Mouse (Mus musculus): ENCODE data around the gene Dhps.
"Not testable (repeated sequence)": the region's sequence is repeated elsewhere in the genome, so short reads cannot be mapped to it uniquely, and the experiment has no call there.

Gene Dhps

GRCm38 (mm10) chr8:85062603-85063002 is 9.0 kb upstream of the Dhps start:
- DNase-seq (ENCODE audit: low spot score), result no peak

- DNase-seq (ENCODE audit: low spot score), result no peak
Measured at GRCm38 (mm10) chr8:85065213-85065612, 6.3 kb upstream of the Dhps start.

- no peak for DNase-seq (ENCODE audit: low spot score)
Measured at GRCm38 (mm10) chr8:85067155-85067554, 4.4 kb upstream of the Dhps start.

- DNase-seq (ENCODE audit: low spot score), result no peak
Measured at GRCm38 (mm10) chr8:85067982-85068381, 3.6 kb upstream of the Dhps start, which contains the start of gene Gm5741. Gene Gm5741, minus strand, starts transcription at chr8:85067982.

GRCm38 (mm10) chr8:85071041-85071440 is 516 bp upstream of the Dhps start:
- DNase-seq (ENCODE audit: low spot score), result no peak

GRCm38 (mm10) chr8:85072364-85072929 is 890 bp downstream of the Dhps start:
- DNase-seq (ENCODE audit: low spot score), result no peak

- no peak for DNase-seq (ENCODE audit: low spot score)
Measured at GRCm38 (mm10) chr8:85073041-85073612, 1.6 kb downstream of the Dhps start.

- DNase-seq (ENCODE audit: low spot score), result no peak
Measured at GRCm38 (mm10) chr8:85074167-85074566, 2.6 kb downstream of the Dhps start.

- no peak for DNase-seq (ENCODE audit: low spot score)
Measured at GRCm38 (mm10) chr8:85074617-85075016, 3.1 kb downstream of the Dhps start.

GRCm38 (mm10) chr8:85076001-85076400 is 4.4 kb downstream of the Dhps start:
- DNase-seq (ENCODE audit: low spot score), result peak; percentile 42

GRCm38 (mm10) chr8:85076993-85077392 is 5.4 kb downstream of the Dhps start:
- peak; percentile 71 for DNase-seq (ENCODE audit: low spot score)

- DNase-seq (ENCODE audit: low spot score), result no peak
Measured at GRCm38 (mm10) chr8:85080214-85080531, 8.6 kb downstream of the Dhps start.

- peak; percentile 47 for DNase-seq (ENCODE audit: low spot score)
Measured at GRCm38 (mm10) chr8:85080532-85081215, 9.1 kb downstream of the Dhps start, which contains the start of gene Wdr83os. Gene Wdr83os, plus strand, starts transcription at chr8:85080740.

GRCm38 (mm10) chr8:85081216-85081555 is 9.6 kb downstream of the Dhps start, which contains the start of gene Wdr83:
Gene Wdr83, minus strand, starts transcription at chr8:85081306.
- DNase-seq (ENCODE audit: low spot score), result peak; percentile 39

- DNase-seq (ENCODE audit: low spot score), result not testable (repeated sequence)
Measured at GRCm38 (mm10) chr8:85082169-85082568, 10.6 kb downstream of the Dhps start.

GRCm38 (mm10) chr8:85083108-85083813 is 11.7 kb downstream of the Dhps start, which contains the start of gene Man2b1:
Gene Man2b1, plus strand, starts transcription at chr8:85083270.
- DNase-seq (ENCODE audit: low spot score), result peak; percentile 85

GRCm38 (mm10) chr8:85084633-85085032 is 13.1 kb downstream of the Dhps start:
- DNase-seq (ENCODE audit: low spot score), result no peak

GRCm38 (mm10) chr8:85086238-85086637 is 14.7 kb downstream of the Dhps start:
- DNase-seq (ENCODE audit: low spot score), result no peak

- no peak for DNase-seq (ENCODE audit: low spot score)
Measured at GRCm38 (mm10) chr8:85088771-85089170, 17.2 kb downstream of the Dhps start.

GRCm38 (mm10) chr8:85090856-85091255 is 19.3 kb downstream of the Dhps start:
- DNase-seq (ENCODE audit: low spot score), result no peak

- no peak for DNase-seq (ENCODE audit: low spot score)
Measured at GRCm38 (mm10) chr8:85091526-85092090, 20.1 kb downstream of the Dhps start.

GRCm38 (mm10) chr8:85095051-85095450 is 23.5 kb downstream of the Dhps start:
- DNase-seq (ENCODE audit: low spot score), result no peak
